Mouse (Mus musculus) kidney, adult 8-10 months (tissue): ENCODE measurements around the gene Naga.

Experiments
- DNase-seq, 2 experiments: peaks; one replicate each; pipeline ENCODE4 v3.0.0; 2022

The Naga gene

DNA sequence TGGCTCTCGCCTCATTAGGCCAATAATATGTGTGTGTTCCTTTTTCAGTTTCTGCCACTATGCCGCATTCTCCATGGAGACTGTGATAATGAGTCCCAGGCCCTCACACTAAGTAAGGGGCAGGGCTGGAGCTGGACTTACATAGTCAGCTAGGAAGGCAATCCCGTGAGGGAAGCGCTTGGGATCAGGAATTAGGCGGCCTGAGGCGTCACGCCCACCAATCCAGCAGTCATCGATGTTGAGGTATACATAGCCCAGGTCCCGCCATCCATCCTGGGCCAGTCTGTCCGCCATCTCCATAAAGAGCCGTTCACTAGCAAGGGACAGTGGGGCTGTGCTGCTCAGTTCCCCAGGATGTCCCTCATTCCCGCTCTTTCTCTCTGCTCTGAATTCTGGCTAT, 2.1 kb downstream of the Naga start:
- DNase-seq = no peak

DNA sequence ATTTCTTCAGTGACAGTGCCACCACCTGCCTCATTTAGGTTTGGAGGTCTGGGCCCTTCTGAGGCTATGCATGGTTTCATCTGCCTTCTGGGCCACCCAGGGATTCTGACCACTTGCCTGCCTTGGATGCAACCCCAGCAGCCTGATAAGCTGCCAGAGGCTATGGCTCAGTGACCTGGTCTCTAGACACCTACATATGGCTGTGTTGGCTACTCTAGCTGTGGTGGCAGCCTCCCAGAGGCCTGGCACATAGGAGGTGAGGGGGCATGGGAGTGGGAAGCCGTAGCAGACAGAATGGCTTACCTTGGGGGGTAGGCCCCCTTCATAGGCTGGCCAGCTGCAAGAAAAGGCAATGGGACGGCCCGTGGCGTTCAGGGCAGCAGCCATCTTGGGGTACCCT, 3.5 kb downstream of the Naga start:
- no peak for DNase-seq

DNA sequence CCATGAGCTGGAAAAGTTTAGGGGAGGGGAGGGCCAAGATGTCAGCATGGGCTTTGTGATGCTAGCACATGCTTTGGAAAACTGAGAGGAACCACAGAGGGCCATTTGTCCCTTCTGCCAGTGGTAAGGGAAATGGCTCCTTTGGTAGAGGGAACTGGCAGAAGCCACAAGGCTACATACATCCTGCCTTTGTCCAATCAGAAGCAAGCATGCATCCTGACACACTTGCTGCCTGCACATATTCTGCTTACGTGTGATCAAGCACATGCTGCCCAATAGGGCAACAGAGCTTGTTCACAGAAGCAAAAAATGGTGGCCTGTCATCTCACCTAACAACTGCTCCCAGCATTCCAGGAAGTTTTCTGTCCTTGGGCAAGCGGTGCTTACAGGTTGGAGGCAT, 13.3 kb downstream of the Naga start:
- no peak for DNase-seq

DNA sequence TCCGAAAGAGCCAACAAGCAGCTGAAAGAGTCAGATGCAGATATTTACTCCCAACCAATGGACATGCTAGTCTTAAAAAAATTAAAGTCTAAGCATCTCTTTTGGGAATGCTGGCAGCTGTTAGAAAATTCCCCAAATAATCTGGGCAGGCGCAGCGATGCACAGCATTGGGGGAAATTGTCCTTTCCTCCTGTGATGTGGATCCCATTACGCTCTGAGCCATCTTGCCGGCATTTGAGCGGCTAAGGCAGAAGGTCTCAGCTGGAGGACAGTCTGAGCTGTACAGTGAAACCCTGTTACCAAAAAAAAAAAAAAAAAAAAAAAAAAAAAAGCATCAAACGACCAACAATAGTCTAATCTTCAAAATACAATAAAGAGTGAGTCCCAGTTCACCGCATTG, 16.5 kb downstream of the Naga start:
- DNase-seq = no peak

DNA sequence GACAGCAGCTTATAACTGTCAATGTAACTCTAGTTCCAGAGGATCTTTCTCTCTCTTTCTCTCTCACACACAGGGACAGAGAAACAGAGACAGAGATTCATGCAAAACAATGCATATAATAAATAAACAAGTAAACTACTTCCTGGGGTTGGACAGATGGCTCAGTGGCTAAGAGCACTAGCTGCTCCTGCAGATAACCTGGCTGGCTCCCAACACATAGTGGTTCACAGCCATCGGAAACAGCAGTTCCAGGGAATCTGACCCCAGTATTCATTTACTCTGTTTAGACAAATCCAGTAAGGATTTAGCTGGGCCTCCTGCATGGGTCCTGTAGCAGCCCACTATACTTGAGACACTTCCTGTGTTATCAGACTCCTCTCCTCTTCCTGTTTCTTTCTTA, 19.1 kb downstream of the Naga start:
- no peak for DNase-seq

DNA sequence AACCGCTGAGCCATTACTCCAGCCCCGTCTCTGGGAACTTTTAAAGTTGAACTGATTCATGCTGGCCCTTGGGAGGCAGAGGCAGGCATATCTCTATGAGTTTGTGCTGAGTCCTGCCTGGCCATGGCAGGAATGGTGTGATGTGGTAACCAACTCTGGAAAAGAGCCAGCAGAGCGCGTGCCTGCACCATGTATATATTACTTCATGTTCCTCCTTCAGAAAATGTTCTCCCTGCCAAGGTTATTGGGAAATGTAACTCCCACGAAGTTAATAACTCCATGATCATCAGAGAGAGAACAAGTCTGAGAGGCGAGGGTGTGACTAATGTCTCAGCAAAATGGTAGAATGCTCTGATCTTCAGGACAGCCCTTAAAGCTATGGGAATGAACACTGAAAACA, 20.9 kb downstream of the Naga start:
- no peak for DNase-seq

DNA sequence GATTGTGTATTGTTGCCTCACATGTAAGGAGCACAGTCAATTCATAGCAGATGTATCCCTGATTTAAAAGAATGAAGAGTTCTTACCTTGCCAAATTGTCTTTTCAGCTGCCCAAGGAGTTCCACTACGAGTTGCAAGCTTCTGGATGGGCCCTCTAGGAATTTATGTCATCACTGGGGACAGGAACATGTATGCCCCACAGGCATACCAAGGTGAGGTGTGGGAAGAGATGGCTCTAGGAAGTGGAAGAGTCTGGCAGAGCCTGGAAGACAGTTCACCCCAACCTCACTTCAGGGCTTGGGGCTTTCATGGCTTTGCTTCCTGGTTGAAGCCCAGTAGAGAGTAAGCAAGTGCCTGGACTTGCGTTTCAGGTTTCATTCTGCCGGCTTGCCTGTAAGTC, 30.3 kb downstream of the Naga start:
- DNase-seq = no peak

DNA sequence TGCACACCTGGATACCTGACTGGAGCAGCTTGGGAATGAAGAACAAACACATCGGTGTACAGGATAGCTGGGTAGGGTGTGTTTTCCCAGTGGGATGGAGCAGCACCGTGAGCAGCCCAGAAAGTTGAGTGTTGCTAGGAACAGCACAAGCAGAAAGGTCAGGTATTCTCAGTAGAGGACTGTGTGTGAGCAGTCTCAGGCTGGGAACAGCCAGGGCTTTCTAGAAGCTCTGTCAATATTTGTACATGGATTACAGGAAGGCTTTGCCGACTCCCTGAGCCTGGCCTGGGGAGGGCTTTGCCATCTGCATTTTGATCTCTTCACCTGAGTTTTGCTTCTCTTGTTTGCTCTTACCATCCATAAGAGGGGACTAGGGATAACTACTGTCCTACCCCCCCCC, 31.6 kb downstream of the Naga start:
- no peak for DNase-seq

DNA sequence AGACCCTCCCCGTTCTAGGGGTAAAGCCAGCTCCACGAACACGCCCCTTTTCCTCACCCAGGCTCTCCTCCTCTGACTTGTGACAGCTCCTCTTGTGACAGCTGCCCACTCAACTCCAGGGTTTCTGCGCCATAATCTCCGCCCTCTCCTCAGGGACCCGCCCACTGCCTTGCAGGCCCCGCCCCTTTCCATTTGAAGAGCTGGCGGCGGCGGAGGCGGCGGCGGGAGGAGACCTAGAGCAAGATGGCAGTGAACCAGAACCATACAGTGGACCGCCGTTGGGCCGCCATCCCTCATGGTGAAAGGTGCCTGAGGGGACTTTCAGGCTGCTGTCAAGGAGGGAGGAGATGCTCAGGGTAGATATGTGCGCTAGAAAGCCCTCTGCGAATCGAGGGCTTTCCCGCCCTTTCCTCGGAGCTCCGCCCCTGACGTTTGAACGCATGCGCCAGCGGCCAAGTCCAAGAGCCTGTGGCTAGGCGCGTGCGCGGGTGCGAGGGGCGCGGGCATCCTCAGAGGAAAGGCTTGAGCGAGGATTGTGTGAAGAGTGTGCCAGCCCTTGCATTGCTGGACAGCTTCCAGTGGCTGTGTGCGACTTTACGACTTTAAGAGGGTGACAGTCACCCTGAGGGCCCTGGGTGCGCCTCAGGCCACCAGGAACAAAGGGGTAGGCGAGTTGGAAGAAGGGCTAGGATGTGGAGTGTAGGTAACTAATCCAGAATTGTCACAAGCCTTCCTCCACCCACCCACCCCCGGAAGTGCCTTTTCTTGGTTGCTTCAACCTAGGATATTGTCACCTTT, 39.8 kb downstream of the Naga start, which contains the start of gene Wbp2nl:
Gene Wbp2nl, plus strand, starts transcription at position 191 of the 798 bp plus-strand sequence.
- peak in 1 of 2 experiments; percentile 2 for DNase-seq

DNA sequence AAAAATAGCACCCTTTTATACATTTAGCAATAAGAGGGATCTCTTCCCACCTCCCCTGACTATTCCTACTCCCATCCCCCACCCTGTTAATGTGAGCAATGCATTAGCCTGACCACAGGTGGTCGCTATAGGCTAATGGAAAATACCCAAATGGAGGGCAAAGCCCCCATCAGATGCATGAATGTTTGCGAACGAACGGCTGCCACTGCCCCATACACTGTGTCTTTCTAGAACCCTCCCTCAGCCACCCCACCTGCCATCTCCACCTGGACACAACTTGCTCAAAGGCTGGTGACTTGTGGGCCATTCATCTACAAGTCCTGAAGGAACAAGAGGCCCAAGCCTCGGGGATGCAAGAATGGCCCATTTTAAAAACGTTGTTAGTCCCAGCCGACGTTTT, 44.7 kb downstream of the Naga start:
- DNase-seq = no peak

DNA sequence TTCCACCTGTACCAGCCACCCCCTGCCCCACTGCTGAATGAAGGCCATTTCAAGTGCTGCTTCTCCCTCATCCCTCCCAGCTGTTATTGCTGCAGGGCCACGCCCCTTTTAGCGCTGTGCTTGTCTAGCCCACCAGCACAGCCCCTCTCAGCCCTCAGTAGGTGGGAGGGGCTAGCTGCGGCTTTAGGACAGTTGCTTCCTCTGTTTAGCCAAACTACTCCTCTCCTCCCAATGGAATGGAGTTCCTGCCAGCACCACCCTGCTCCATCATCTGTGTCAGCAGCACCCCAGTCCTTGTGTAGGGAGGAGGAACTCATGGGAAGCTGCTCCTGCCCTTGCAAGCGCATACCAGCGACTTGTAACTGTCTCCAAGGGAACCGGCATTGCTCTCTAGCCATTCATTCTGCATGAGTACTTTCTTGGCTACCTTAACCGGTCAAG, 45.4 kb downstream of the Naga start:
- DNase-seq = peak in 1 of 2 experiments; percentile 22

DNA sequence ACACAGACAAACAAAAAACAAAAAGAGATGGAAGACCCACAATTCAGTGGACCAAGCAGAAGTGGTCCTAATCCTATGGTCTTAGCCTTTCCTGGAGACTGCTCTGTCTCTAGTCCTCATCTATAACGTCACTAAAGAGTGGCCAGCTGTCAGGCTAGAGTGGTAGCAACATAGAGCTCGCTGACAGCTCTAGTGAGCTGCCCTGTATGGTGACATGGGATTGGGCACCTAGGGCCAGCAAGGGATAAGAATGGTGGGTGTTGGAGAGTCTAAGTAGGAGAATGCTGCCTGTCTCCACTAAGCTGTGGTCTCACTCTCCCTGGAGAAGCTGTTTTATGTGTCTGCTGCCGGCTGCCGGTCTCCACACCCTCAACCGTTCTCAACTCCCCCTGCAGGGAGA, 45.9 kb downstream of the Naga start:
- no peak for DNase-seq

DNA sequence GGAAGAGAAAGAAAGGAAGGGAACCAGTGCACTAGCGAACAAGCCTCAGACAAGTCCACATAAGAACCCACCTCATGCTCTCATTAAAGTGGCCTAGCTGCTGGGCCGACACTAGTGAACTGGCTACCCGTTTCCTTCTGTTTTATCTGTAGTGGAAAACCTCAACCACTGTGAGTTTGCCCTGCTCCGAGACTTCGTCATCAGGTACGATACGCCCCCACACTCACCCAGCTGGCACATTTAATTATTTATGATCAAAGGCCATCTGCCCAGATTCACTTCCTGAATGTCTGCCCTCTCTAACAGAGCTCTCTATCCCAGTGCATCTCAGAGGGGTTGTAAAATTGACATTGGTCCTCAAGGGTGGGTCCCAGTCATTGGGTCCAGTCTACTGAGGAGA, 48.5 kb downstream of the Naga start:
- DNase-seq = no peak

DNA sequence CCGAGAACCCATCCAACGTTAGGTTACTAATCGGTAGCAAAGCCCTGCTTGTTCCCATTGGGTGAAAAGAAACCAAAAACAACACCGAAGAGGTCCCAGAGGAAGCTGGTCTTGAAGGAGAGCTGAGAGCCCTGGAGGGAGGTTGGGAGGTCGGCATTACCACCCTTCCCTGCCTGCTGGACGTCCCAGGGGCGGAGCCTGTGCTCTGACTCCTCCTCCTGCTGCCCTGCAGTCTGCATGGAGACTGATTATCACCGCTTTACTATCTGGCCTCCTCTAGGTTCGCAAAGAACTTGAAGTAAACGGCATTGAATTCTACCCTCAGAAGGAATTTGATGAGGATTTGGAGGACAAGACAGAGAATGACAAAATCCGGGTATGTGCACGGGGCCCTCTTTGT, 52.6 kb downstream of the Naga start:
- no peak for DNase-seq

DNA sequence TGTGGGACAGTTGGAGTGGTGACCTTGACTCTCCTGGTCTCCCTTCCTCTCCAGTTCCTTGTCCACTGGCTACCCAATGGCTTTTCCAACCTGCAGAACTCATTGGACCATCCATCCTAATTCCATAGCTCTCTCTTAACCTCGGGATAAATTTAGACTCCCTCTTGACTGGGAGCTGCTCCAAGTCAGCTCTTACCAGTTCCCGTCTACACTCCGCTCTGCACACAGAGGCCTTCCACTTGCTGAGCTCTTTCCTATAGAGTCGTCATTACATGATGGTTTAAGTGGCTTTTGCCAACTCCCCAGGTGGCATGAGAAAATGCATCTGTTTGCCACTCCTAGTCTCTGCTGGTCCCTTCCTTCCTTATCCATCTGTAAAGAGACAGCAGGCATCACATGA, 58.1 kb downstream of the Naga start:
- DNase-seq = no peak
